Mouse (Mus musculus): ENCODE measurements around the gene Tsga10. TPM values are rescaled to one million over a fixed set of nuclear protein-coding genes. Genes with fewer than 3 reads are reported as not detected.

Tsga10 gene
- total and polyA plus RNA-seq, 3 experiments: 0.47 to 0.57 (median 0.55) TPM

DNA sequence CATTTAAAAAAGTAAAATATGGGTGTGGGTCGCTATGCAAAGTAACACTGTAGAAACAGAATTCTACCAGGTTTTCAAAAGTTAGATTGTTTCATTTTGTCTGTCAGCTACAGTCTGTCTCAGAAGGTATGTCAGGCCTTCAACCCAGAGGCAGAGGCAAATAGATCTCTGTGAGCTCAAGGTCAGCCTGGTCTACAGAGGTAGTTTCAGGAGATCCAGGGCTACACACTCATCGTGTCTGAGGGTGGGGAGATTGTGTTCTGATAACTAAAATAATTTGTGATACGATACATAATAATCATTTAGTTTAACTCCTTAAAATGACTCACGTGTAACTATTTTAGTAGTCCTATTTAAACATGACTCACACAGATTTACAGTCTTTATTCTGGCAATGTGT lies 6.9 kb upstream of the Tsga10 start:
- H3K9ac ChIP-seq (ENCODE audit: insufficient read depth, low read depth): peak overlapping the region; percentile 53
- TF ChIP-seq ZC3H11A (IDR thresholded peaks at IDR 0.05; ENCODE audit: low read depth, low read length) (no peak), UBTF (IDR thresholded peaks at IDR 0.05; ENCODE audit: low read depth, low read length) (no peak), ETS1 (conservative IDR thresholded peaks at IDR 0.05; ENCODE audit: low read depth, low read length) (no peak), POLR2AphosphoS2 (IDR thresholded peaks at IDR 0.05; ENCODE audit: low read depth, low read length) (no peak), CHD2 (IDR thresholded peaks at IDR 0.05; ENCODE audit: low read length) (no peak), ZKSCAN1 (IDR thresholded peaks at IDR 0.05; ENCODE audit: borderline replicate concordance, low read depth, low read length) (no peak), JUND (conservative IDR thresholded peaks at IDR 0.05; ENCODE audit: low read depth, low read length) (no peak), CTCF (conservative IDR thresholded peaks at IDR 0.05 in 1 of 2, IDR thresholded peaks at IDR 0.05 in 1 of 2; ENCODE audit: low read depth in 2 of 2, low read length in 2 of 2) (no peak)
- in situ Hi-C loops (cut with MboI; ENCODE audit: low pct_ligation_motif_present, low pct_unique_long_range_greater_than_20kb, low sequenced_read_pairs): loop anchor here (10.0 kb wide), 2 partner anchors 188 to 252 kb away; partner anchors contain the start of gene Rev1
- peaks cover 28 to 35% of the 10 kb centered on the region in 2 experiments for H3K36me3 ChIP-seq (replicated peaks in 1 of 2; ENCODE audit: control insufficient read depth in 1 of 2, insufficient read depth in 1 of 2, low read length in 1 of 2)
- H3K4me3 ChIP-seq (replicated peaks in 1 of 3; ENCODE audit: low read depth in 2 of 3, low read length in 2 of 3, poor library complexity in 1 of 3): peak overlapping the region in 1 of 3 experiments; percentile 69
- H3K9me3 ChIP-seq (replicated peaks; ENCODE audit: low read length): peaks cover 3% of the 10 kb centered on the region
- DNase-seq (ENCODE audit: extremely low read depth): no peak
- peaks cover 2 to 11% of the 10 kb centered on the region in 2 experiments; a peak in 2 of 4 replicates for H3K4me1 ChIP-seq (ENCODE audit: control insufficient read depth in 1 of 2, insufficient read depth in 2 of 2)
- peaks cover 14% of the 10 kb centered on the region for H3K27me3 ChIP-seq (replicated peaks)
- H3K27ac ChIP-seq (ENCODE audit: insufficient read depth, low read depth): no peak overlapping the region
- peak overlapping the region; percentile 42; the same call in 1 of the 2 replicates for H3K4me2 ChIP-seq (ENCODE audit: insufficient read depth, low read depth, poor library complexity, severe bottlenecking)
- no peaks in the 10 kb centered on the region for H3K79me2 ChIP-seq (replicated peaks; ENCODE audit: control insufficient read depth, extremely low read depth, insufficient read depth, poor library complexity, severe bottlenecking)
- dilution Hi-C loops (cut with MboI; ENCODE audit: extremely low pct_ligation_motif_present, extremely low pct_unique_long_range_greater_than_20kb, low sequenced_read_pairs): no loop called here

DNA sequence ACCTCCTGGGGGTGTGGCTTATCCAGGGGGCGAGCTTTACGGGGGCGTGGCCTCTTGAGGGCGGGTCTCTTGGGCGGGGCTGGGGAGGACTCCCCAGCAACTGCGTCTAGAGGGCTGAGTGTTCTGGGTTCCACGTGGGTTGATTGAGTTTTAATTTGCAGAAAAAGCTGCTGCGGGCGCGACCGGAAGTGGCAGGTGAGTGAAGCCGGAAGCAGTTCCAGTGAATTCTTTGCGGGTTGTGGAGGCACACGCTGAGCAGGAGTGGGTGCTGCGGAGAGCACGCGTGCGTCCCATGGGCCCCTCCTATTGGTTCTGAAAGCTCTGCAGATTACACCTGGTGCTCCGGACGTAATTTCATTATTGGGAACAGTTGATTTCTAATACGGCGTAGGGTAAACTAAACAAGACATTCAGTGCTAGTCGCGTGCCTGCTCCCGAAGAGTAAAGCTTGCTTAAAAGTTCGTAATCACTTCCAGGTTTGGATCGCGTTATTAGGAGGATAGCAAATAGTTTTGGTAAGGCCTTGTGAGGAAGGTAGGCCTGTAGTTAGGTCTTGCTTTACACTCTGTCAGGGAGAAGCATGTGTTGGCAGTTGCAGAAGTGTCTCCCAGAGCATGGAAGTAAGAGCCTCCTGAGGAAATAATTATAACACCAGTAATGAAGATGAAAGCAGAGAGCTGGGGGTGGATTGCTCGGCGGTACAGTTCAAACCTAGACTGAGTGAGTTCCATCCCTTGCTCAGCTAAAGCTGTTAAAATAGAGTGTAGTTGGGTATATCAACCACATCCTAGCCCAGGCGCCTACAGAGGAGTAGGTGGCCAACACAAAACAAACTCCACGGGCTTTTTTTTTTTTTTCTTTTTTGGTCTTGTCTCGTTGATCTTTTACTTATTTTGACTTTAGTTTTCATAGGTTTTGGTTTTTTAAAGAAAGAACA lies 6.2 kb upstream of the Tsga10 start:
- Histone ChIP-seq H3K27me3 (replicated peaks) (peaks cover 14% of the 10 kb centered on the region), H3K4me3 (replicated peaks in 1 of 3; ENCODE audit: low read depth in 2 of 3, low read length in 2 of 3, poor library complexity in 1 of 3) (peak overlapping the region; percentile 53 to 69 (median 61)), H3K9ac (ENCODE audit: insufficient read depth, low read depth) (peak overlapping the region; percentile 53), H3K27ac (ENCODE audit: insufficient read depth, low read depth) (no peak overlapping the region), H3K4me2 (ENCODE audit: insufficient read depth, low read depth, poor library complexity, severe bottlenecking) (peak overlapping the region; percentile 97), H3K79me2 (replicated peaks; ENCODE audit: control insufficient read depth, extremely low read depth, insufficient read depth, poor library complexity, severe bottlenecking) (no peaks in the 10 kb centered on the region), H3K36me3 (replicated peaks in 1 of 2; ENCODE audit: control insufficient read depth in 1 of 2, insufficient read depth in 1 of 2, low read length in 1 of 2) (peaks cover 20 to 27% of the 10 kb centered on the region in 2 experiments), H3K9me3 (replicated peaks; ENCODE audit: low read length) (peaks cover 3% of the 10 kb centered on the region), H3K4me1 (ENCODE audit: control insufficient read depth in 1 of 2, insufficient read depth in 2 of 2) (peaks cover 2 to 11% of the 10 kb centered on the region in 2 experiments; a peak in 2 of 4 replicates)
- peak; percentile 84 for DNase-seq (ENCODE audit: extremely low read depth)
- in situ Hi-C loops (cut with MboI; ENCODE audit: low pct_ligation_motif_present, low pct_unique_long_range_greater_than_20kb, low sequenced_read_pairs) (loop anchor here (10.0 kb wide), 2 partner anchors 188 to 252 kb away; partner anchors contain the start of gene Rev1), dilution Hi-C loops (cut with MboI; ENCODE audit: extremely low pct_ligation_motif_present, extremely low pct_unique_long_range_greater_than_20kb, low sequenced_read_pairs) (no loop called here)
- TF ChIP-seq CHD2 (IDR thresholded peaks at IDR 0.05; ENCODE audit: low read length) (no peak), SIN3A (IDR thresholded peaks at IDR 0.05; ENCODE audit: low read length) (peak; percentile 76), NELFE (IDR thresholded peaks at IDR 0.05; ENCODE audit: low read depth, low read length) (peak; percentile 38; the same call in 1 of the 2 replicates), JUND (conservative IDR thresholded peaks at IDR 0.05; ENCODE audit: low read depth, low read length) (no peak), MAFK (IDR thresholded peaks at IDR 0.05; ENCODE audit: insufficient replicate concordance, low read length) (no peak), SMC3 (IDR thresholded peaks at IDR 0.05; ENCODE audit: low read depth, low read length) (no peak), ZMIZ1 (IDR thresholded peaks at IDR 0.05; ENCODE audit: low read depth, low read length) (no peak), ZKSCAN1 (IDR thresholded peaks at IDR 0.05; ENCODE audit: borderline replicate concordance, low read depth, low read length) (no peak), USF2 (conservative IDR thresholded peaks at IDR 0.05; ENCODE audit: low read depth, low read length) (no peak), ELF1 (IDR thresholded peaks at IDR 0.05; ENCODE audit: low read depth, low read length) (peak; percentile 60), KAT2A (IDR thresholded peaks at IDR 0.05; ENCODE audit: insufficient replicate concordance, low read length) (no peak), PAX5 (IDR thresholded peaks at IDR 0.05; ENCODE audit: low read length) (no peak), MYC (IDR thresholded peaks at IDR 0.05; ENCODE audit: low read depth, low read length) (peak; percentile 94), RCOR1 (conservative IDR thresholded peaks at IDR 0.05; ENCODE audit: low read depth, low read length) (no peak), USF1 (IDR thresholded peaks at IDR 0.05; ENCODE audit: low read depth, low read length) (no peak), UBTF (IDR thresholded peaks at IDR 0.05; ENCODE audit: low read depth, low read length) (no peak), GABPA (IDR thresholded peaks at IDR 0.05; ENCODE audit: insufficient replicate concordance, low read depth, low read length) (no peak), POLR2AphosphoS2 (IDR thresholded peaks at IDR 0.05; ENCODE audit: low read depth, low read length) (no peak), BHLHE40 (IDR thresholded peaks at IDR 0.05; ENCODE audit: low read depth, low read length) (peak; percentile 92), MXI1 (IDR thresholded peaks at IDR 0.05; ENCODE audit: low read depth, low read length) (peak; percentile 99), POLR2A (IDR thresholded peaks at IDR 0.05; ENCODE audit: low read depth, low read length) (peak; percentile 70), CTCF (conservative IDR thresholded peaks at IDR 0.05 in 1 of 2, IDR thresholded peaks at IDR 0.05 in 1 of 2; ENCODE audit: low read depth in 2 of 2, low read length in 2 of 2) (no peak), ZC3H11A (IDR thresholded peaks at IDR 0.05; ENCODE audit: low read depth, low read length) (no peak), MAX (IDR thresholded peaks at IDR 0.05; ENCODE audit: low read length) (peak; percentile 79), NRF1 (IDR thresholded peaks at IDR 0.05; ENCODE audit: low read depth, low read length) (peak; percentile 47; the same call in 1 of the 2 replicates), TCF12 (IDR thresholded peaks at IDR 0.05; ENCODE audit: low read depth, low read length) (no peak), ZNF384 (IDR thresholded peaks at IDR 0.05; ENCODE audit: low read depth, low read length) (peak; percentile 26; the same call in 1 of the 2 replicates)
